Mouse (Mus musculus): ENCODE data around the gene Gxylt2. TPM values are rescaled to one million over a fixed set of nuclear protein-coding genes. Genes with fewer than 3 reads are reported as not detected.

Gene Gxylt2
- polyA plus RNA-seq, 1 experiment from 2014 or later = 0.88 TPM

GRCm38 (mm10) chr6:100699986-100700385, 4.5 kb upstream of the Gxylt2 start:
- Histone ChIP-seq H3K9ac (replicated peaks) (no peak overlapping the region), H3K36me3 (no peaks in the 10 kb centered on the region), H3K4me2 (replicated peaks) (no peak overlapping the region), H3K27ac (replicated peaks) (no peak overlapping the region), H3K4me3 (no peak overlapping the region), H3K4me1 (peaks cover 5% of the 10 kb centered on the region), H3K9me3 (no peaks in the 10 kb centered on the region), H3K27me3 (peaks cover 6% of the 10 kb centered on the region; the same call in 1 of the 2 replicates)
- no peak for ATAC-seq (replicated peaks)
- 83% methylated on average over 5 of the region's 5 CpGs for WGBS

GRCm38 (mm10) chr6:100700774-100701173, 3.8 kb upstream of the Gxylt2 start:
- no peak for ATAC-seq (replicated peaks)
- Histone ChIP-seq H3K4me3 (no peak overlapping the region), H3K4me1 (peaks cover 11% of the 10 kb centered on the region), H3K4me2 (replicated peaks) (no peak overlapping the region), H3K9ac (replicated peaks) (no peak overlapping the region), H3K9me3 (no peaks in the 10 kb centered on the region), H3K36me3 (no peaks in the 10 kb centered on the region), H3K27me3 (peaks cover 14% of the 10 kb centered on the region; the same call in 1 of the 2 replicates), H3K27ac (replicated peaks) (no peak overlapping the region)
- 58% methylated on average over 5 of the region's 5 CpGs for WGBS

- Histone ChIP-seq H3K27me3 (peaks cover 22% of the 10 kb centered on the region; the same call in 1 of the 2 replicates), H3K27ac (replicated peaks) (no peak overlapping the region), H3K9ac (replicated peaks) (peak overlapping the region; percentile 67), H3K4me2 (replicated peaks) (peak overlapping the region; percentile 89), H3K4me1 (peaks cover 11% of the 10 kb centered on the region), H3K4me3 (peak overlapping the region; percentile 59), H3K9me3 (no peaks in the 10 kb centered on the region), H3K36me3 (no peaks in the 10 kb centered on the region)
- 39% methylated on average over 8 of the region's 8 CpGs for WGBS
- 0 out of 2 replicates have a peak, but pooled peaks have one; percentile 18 for ATAC-seq (replicated peaks)
Measured at GRCm38 (mm10) chr6:100704197-100704573, 349 bp upstream of the Gxylt2 start.

GRCm38 (mm10) chr6:100705366-100705811, 855 bp downstream of the Gxylt2 start:
- Histone ChIP-seq H3K9me3 (no peaks in the 10 kb centered on the region), H3K4me2 (replicated peaks) (peak overlapping the region; percentile 89), H3K27ac (replicated peaks) (no peak overlapping the region), H3K4me3 (peak overlapping the region; percentile 59), H3K27me3 (peaks cover 22% of the 10 kb centered on the region; the same call in 1 of the 2 replicates), H3K4me1 (peaks cover 14% of the 10 kb centered on the region), H3K36me3 (no peaks in the 10 kb centered on the region), H3K9ac (replicated peaks) (no peak overlapping the region)
- WGBS = 3% methylated on average over 15 of the region's 15 CpGs
- no peak for ATAC-seq (replicated peaks)

- H3K4me3 ChIP-seq = no peak overlapping the region
- H3K9ac ChIP-seq (replicated peaks) = no peak overlapping the region
- ATAC-seq (replicated peaks) = no peak
- H3K36me3 ChIP-seq = no peaks in the 10 kb centered on the region
- H3K27ac ChIP-seq (replicated peaks) = no peak overlapping the region
- H3K4me1 ChIP-seq = peaks cover 14% of the 10 kb centered on the region
- H3K27me3 ChIP-seq = peaks cover 22% of the 10 kb centered on the region; the same call in 1 of the 2 replicates
- no peaks in the 10 kb centered on the region for H3K9me3 ChIP-seq
- no peak overlapping the region for H3K4me2 ChIP-seq (replicated peaks)
- 87% methylated on average over 6 of the region's 6 CpGs for WGBS
Measured at GRCm38 (mm10) chr6:100706861-100707260, 2.3 kb downstream of the Gxylt2 start.

- peaks cover 22% of the 10 kb centered on the region; the same call in 1 of the 2 replicates for H3K27me3 ChIP-seq
- no peaks in the 10 kb centered on the region for H3K36me3 ChIP-seq
- H3K4me3 ChIP-seq = no peak overlapping the region
- H3K9ac ChIP-seq (replicated peaks) = no peak overlapping the region
- no peak overlapping the region for H3K4me2 ChIP-seq (replicated peaks)
- no peak overlapping the region for H3K27ac ChIP-seq (replicated peaks)
- ATAC-seq (replicated peaks) = no peak
- peaks cover 14% of the 10 kb centered on the region for H3K4me1 ChIP-seq
- 62% methylated on average over 7 of the region's 7 CpGs for WGBS
- no peaks in the 10 kb centered on the region for H3K9me3 ChIP-seq
Measured at GRCm38 (mm10) chr6:100707557-100707956, 3.0 kb downstream of the Gxylt2 start.

- Histone ChIP-seq H3K9me3 (no peaks in the 10 kb centered on the region), H3K27ac (replicated peaks) (no peak overlapping the region), H3K36me3 (no peaks in the 10 kb centered on the region), H3K9ac (replicated peaks) (no peak overlapping the region), H3K4me2 (replicated peaks) (no peak overlapping the region), H3K4me3 (no peak overlapping the region), H3K4me1 (peaks cover 14% of the 10 kb centered on the region), H3K27me3 (peaks cover 22% of the 10 kb centered on the region; the same call in 1 of the 2 replicates)
- 78% methylated on average over 1 of the region's 1 CpGs for WGBS
- ATAC-seq (replicated peaks) = no peak
Measured at GRCm38 (mm10) chr6:100708248-100708647, 3.7 kb downstream of the Gxylt2 start.

- ATAC-seq (replicated peaks) = no peak
- WGBS = 78% methylated on average over 9 of the region's 9 CpGs
- Histone ChIP-seq H3K27ac (replicated peaks) (no peak overlapping the region), H3K36me3 (no peaks in the 10 kb centered on the region), H3K4me3 (no peak overlapping the region), H3K9ac (replicated peaks) (no peak overlapping the region), H3K27me3 (peaks cover 21% of the 10 kb centered on the region; the same call in 1 of the 2 replicates), H3K4me1 (peaks cover 14% of the 10 kb centered on the region), H3K4me2 (replicated peaks) (no peak overlapping the region), H3K9me3 (no peaks in the 10 kb centered on the region)
Measured at GRCm38 (mm10) chr6:100708996-100709395, 4.5 kb downstream of the Gxylt2 start.

GRCm38 (mm10) chr6:100709483-100709882, 4.9 kb downstream of the Gxylt2 start:
- no peak overlapping the region for H3K27ac ChIP-seq (replicated peaks)
- H3K4me2 ChIP-seq (replicated peaks) = no peak overlapping the region
- 10% methylated on average over 7 of the region's 7 CpGs for WGBS

GRCm38 (mm10) chr6:100710170-100710569, 5.6 kb downstream of the Gxylt2 start:
- Histone ChIP-seq H3K4me3 (no peak overlapping the region), H3K9ac (replicated peaks) (no peak overlapping the region), H3K27ac (replicated peaks) (no peak overlapping the region), H3K27me3 (peaks cover 13% of the 10 kb centered on the region; the same call in 1 of the 2 replicates), H3K4me1 (peaks cover 7% of the 10 kb centered on the region), H3K36me3 (no peaks in the 10 kb centered on the region), H3K9me3 (no peaks in the 10 kb centered on the region), H3K4me2 (replicated peaks) (no peak overlapping the region)
- ATAC-seq (replicated peaks) = no peak
- 38% methylated on average over 4 of the region's 4 CpGs for WGBS

More at GRCm38 (mm10) chr6:100709483-100709882, 4.9 kb downstream of the Gxylt2 start:
- Histone ChIP-seq H3K4me3 (no peak overlapping the region), H3K36me3 (no peaks in the 10 kb centered on the region), H3K4me1 (peaks cover 11% of the 10 kb centered on the region), H3K9me3 (no peaks in the 10 kb centered on the region), H3K9ac (replicated peaks) (no peak overlapping the region), H3K27me3 (peaks cover 17% of the 10 kb centered on the region; the same call in 1 of the 2 replicates)
- no peak for ATAC-seq (replicated peaks)

- Histone ChIP-seq H3K27me3 (peaks cover 7% of the 10 kb centered on the region; the same call in 1 of the 2 replicates), H3K4me1 (peaks cover 3% of the 10 kb centered on the region; the same call in 1 of the 2 replicates), H3K9ac (replicated peaks) (no peak overlapping the region), H3K9me3 (no peaks in the 10 kb centered on the region), H3K4me2 (replicated peaks) (no peak overlapping the region), H3K27ac (replicated peaks) (no peak overlapping the region), H3K4me3 (no peak overlapping the region), H3K36me3 (no peaks in the 10 kb centered on the region)
- ATAC-seq (replicated peaks) = no peak
- 93% methylated on average over 5 of the region's 5 CpGs for WGBS
Measured at GRCm38 (mm10) chr6:100710866-100711265, 6.3 kb downstream of the Gxylt2 start.

- no peaks in the 10 kb centered on the region for H3K36me3 ChIP-seq
- no peaks in the 10 kb centered on the region for H3K27me3 ChIP-seq
- H3K27ac ChIP-seq (replicated peaks) = no peak overlapping the region
- H3K4me3 ChIP-seq = no peak overlapping the region
- no peak overlapping the region for H3K9ac ChIP-seq (replicated peaks)
- H3K4me1 ChIP-seq = no peaks in the 10 kb centered on the region
- no peaks in the 10 kb centered on the region for H3K9me3 ChIP-seq
- H3K4me2 ChIP-seq (replicated peaks) = no peak overlapping the region
- WGBS = 90% methylated on average over 8 of the region's 8 CpGs
- no peak for ATAC-seq (replicated peaks)
Measured at GRCm38 (mm10) chr6:100715296-100715828, 10.8 kb downstream of the Gxylt2 start.

- Histone ChIP-seq H3K9me3 (no peaks in the 10 kb centered on the region), H3K36me3 (no peaks in the 10 kb centered on the region), H3K4me2 (replicated peaks) (no peak overlapping the region), H3K27ac (replicated peaks) (no peak overlapping the region), H3K4me3 (no peak overlapping the region), H3K9ac (replicated peaks) (no peak overlapping the region), H3K27me3 (no peaks in the 10 kb centered on the region), H3K4me1 (peaks cover 4% of the 10 kb centered on the region; the same call in 1 of the 2 replicates)
- ATAC-seq (replicated peaks) = no peak
- 86% methylated on average over 7 of the region's 7 CpGs for whole genome bisulfite sequencing
Measured at GRCm38 (mm10) chr6:100716152-100716551, 11.6 kb downstream of the Gxylt2 start.
